Mouse (Mus musculus) thymus, postnatal 0 days (tissue): ENCODE data around the gene Gpatch2. TPM values are rescaled to one million over a fixed set of nuclear protein-coding genes. Genes with fewer than 3 reads are reported as not detected.
A peak's percentile ranks its signal among the peaks of the same experiment; 100 is the strongest.

Experiments
- DNase-seq: peaks from one replicate; pipeline ENCODE4 v3.0.0-alpha.2; 2015; ENCODE audit warnings: low spot score
- polyA plus RNA-seq: library from polyadenylated mRNA; unstranded; fragments of >200 nt; fragmentation: Nextera tagmentation; extraction: Ambion mirVana; gene quantifications from 2 replicates; pipeline ENCODE4 v1.2.1, GENCODE M21; 2015

Gpatch2 gene
- polyA plus RNA-seq: 13.9 and 17.2 TPM in 2 replicates

GRCm38 (mm10) chr1:187215181-187216116, at the start of gene Gpatch2, which contains the start of gene Spata17:
Gpatch2 (plus strand) TSS chr1:187215508.
Spata17 (minus strand) TSS chr1:187215465.
- DNase-seq: peak; percentile 72

- no peak for DNase-seq
Measured at GRCm38 (mm10) chr1:187169646-187170045, 45.7 kb upstream of the Gpatch2 start.

DNA sequence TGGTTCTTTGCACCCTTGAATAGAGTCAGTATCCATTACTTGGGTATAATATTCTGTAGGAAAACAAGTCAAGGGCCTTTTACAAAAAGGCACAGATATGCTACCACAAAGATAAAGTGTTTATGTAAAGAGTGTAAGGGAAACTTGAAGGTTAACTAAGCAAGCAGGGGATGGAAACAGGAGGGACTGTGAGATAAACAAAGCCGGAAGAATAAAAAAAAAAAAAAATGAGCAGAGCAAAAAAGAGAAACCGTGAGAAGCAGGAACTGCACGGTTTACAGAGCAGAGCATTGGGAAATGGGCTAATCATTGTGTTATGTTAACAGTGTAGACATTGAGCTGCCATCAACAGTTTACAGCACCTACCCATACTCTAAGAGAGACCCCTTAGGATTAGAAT, 44.9 kb upstream of the Gpatch2 start:
- no peak for DNase-seq

DNA sequence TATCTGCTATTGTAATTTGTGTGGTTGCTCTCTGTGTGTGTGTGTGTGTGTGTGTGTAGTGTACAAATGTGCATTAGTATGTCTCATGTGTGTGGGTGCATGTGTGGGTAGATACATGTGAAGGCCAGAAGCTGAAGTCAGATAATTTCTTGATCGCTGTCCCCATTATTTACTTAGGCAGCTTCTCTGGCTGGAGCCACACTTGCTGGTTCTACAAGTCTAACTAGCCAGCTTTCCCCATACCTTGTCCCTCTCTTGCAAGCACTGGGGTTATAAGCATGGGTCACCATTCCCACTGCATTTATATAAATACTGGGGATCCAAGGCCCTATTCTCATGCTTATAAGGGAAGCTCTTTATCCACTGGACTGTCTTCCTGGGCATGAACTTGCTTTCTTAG, 39.3 kb upstream of the Gpatch2 start:
- no peak for DNase-seq

- DNase-seq: no peak
Measured at GRCm38 (mm10) chr1:187178546-187178945, 36.8 kb upstream of the Gpatch2 start.

GRCm38 (mm10) chr1:187205506-187205905, 9.8 kb upstream of the Gpatch2 start:
- DNase-seq: no peak

DNA sequence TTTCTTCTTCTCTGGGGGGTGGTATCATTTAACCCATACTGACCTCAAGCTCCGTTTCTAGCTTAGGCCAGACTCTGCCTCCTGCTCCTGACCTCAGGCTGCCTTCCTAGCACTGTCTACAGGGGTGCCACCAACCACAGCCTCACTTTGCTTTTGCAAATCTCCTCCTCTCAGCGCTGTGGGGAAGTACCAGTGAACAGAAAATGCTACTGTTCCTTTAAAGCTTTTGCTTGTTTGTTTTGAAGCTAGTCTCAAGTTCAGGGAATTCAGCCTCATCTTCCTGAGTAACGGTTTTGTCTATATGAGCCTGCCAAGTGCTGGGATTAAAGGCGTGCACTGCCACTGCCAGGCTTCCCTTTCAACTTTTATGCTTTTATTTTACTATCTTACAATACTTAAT, 5.8 kb upstream of the Gpatch2 start:
- DNase-seq: no peak

DNA sequence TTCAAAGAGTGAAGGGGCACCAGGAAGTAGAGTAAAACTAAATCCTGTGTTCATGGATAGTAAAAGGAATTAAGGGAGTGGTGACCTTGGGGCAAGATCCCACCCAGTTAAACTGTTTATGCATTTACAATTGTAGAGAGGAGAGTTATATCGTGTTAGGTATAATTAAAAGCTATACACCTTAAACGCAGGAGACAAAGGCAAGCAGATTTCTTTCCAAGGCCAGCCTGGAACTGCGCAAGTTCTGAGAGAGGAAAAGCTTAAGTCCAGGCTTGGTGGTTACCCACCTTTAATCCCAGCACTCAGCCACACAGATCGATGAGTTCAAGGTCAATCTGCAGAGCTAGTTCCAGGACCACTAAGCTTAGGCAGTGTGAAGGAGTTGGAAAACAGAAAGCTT, 4.6 kb upstream of the Gpatch2 start:
- DNase-seq: no peak

DNA sequence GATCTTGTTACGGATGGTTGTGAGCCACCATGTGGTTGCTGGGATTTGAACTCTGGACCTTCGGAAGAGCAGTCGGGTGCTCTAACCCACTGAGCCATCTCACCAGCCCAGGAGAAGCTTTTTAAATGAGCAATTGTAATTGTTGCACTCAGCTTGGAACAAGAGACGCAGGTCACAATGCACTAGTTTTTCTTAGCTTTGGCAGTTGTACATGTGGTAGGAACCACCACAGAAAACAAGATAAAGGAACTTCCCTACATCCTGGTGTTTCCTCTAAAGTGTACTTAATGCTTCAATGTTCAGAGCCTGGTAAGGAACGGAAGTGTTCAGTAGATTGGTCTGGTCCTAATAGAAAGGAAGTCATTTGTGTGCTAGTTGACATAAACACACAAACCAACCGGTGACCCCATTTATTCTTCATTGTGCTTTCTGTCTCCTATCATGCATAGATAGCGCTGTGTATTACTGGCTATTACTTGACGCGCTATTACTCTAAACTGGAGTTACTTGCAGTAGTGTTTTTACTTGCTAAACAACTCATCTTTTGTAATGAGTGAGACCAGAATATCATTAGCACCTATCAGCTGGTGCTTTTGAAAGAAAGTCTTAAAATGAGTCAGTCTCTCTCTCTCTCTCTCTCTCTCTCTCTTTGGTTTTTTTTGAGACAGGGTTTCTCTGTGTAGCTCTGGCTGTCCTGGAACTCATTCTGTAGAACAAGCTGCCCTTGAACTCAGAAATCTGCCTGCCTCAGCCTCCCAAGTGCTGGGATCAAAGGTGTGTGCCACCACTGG, 1.5 kb downstream of the Gpatch2 start:
- DNase-seq: no peak

- no peak for DNase-seq
Measured at GRCm38 (mm10) chr1:187220756-187221155, 5.4 kb downstream of the Gpatch2 start.

GRCm38 (mm10) chr1:187226328-187227025, 11.2 kb downstream of the Gpatch2 start:
- no peak for DNase-seq

- DNase-seq: peak; percentile 6
Measured at GRCm38 (mm10) chr1:187228414-187229146, 13.3 kb downstream of the Gpatch2 start.

DNA sequence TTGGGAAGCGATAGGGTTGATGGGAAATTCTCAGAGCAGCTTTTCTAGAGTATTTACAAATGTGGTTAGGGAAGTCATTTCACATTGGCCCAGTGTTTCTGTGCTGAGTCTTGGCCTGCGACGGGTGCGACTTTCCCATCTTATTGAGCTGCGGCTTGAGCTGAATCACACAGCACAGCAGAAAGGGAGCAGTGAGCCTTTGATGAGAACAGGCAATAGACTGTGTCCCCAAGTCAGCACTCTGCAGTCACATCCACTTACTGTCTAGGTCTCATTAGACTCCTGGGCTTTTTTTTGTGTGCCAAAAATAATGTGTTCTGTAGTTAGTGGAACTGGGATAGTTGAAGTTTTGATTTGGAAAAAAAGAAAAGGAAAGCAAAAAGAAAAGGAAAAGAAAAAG, 14.9 kb downstream of the Gpatch2 start:
- DNase-seq: no peak

GRCm38 (mm10) chr1:187232196-187232955, 17.1 kb downstream of the Gpatch2 start:
- DNase-seq: no peak

DNA sequence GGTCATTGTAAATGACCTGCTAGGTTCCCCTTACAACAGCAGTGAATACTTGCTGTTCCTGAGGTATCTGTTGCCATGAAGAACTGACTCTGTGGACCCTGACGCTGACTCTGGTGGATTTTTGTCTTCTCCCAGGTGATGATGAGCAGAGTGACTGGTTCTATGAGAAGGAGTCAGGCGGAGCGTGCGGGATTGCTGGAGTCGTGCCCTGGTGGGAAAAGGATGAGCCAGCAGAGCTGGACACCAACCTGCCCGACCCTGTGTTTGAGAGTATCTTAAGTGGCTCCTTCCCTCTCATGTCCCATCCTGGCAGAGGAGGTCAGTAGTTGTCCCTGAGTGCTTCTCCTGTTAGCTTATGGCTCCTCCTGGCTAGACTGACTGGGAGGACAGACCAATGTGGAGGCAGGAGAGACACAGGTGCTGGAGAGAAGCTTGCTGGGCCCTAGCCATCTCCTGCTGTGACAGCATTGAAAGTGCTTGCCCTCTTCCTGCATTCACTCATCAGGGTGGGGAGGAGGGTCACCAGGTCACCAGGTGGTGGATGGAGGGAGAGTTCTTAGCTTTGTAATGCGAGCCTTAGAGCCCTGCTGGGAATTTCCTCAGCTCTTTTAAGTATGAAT, 17.8 kb downstream of the Gpatch2 start:
- DNase-seq: no peak

GRCm38 (mm10) chr1:187235161-187235560, 19.9 kb downstream of the Gpatch2 start:
- DNase-seq: no peak

- DNase-seq: no peak
Measured at GRCm38 (mm10) chr1:187236296-187236695, 21.0 kb downstream of the Gpatch2 start.

- DNase-seq: no peak
Measured at GRCm38 (mm10) chr1:187238061-187238460, 22.8 kb downstream of the Gpatch2 start.

- no peak for DNase-seq
Measured at GRCm38 (mm10) chr1:187240304-187240703, 25.0 kb downstream of the Gpatch2 start.

- no peak for DNase-seq
Measured at GRCm38 (mm10) chr1:187241329-187241728, 26.0 kb downstream of the Gpatch2 start.
